Mouse (Mus musculus) c-Kit-negative CD71-positive TER-119-positive erythroid progenitor cells, embryonic 14.5 days (primary cell): ENCODE data around the gene Olfr115.

ENCODE experiments used
- DNase-seq: peaks from one replicate; pipeline ENCODE4 v3.0.0-alpha.2; 2013; ENCODE audit warnings: low read depth, low spot score

Olfr115 gene

GRCm38 (mm10) chr17:37627009-37627408 lies at the start of gene Olfr115, which contains the start of gene Olfr116:
Olfr115 (minus strand) TSS chr17:37627109.
Olfr116 (minus strand) TSS chr17:37627199.
- DNase-seq = no peak

GRCm38 (mm10) chr17:37666688-37667087 lies 39.8 kb upstream of the Olfr115 start, which contains the start of gene Olfr118:
Olfr118 (plus strand) TSS chr17:37666988.
- DNase-seq = no peak

GRCm38 (mm10) chr17:37663682-37664081 lies 36.8 kb upstream of the Olfr115 start, which contains the start of gene Olfr117:
Olfr117 (minus strand) TSS chr17:37663782.
- no peak for DNase-seq

DNA sequence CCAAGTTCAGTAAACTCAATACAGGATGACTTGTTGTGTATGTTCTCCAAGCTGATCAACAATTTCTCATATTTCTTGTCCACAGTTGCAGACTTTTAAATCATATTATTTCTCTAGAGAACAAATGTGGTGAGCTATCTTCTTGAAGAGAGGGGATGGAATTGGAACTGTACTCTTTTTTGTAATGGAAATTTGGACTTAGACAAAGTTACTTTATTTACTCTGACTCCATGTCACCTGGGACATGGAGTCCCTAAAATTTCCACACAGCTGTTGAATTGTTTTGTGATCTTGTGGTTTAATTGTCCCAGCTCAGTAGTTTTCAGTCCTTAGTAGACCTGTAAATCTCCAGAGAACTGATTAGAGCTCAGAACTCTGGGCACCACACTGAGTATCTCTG lies 34.3 kb downstream of the Olfr115 start, which contains the start of gene Olfr114:
Gene Olfr114 (minus strand): TSS at position 101 of the 400 bp plus-strand sequence.
- no peak for DNase-seq

GRCm38 (mm10) chr17:37577563-37577962 lies 49.3 kb downstream of the Olfr115 start, which contains the start of gene Olfr113:
Olfr113 (minus strand) TSS chr17:37577663.
- no peak for DNase-seq

- no peak for DNase-seq
Measured at GRCm38 (mm10) chr17:37569351-37569750, 57.6 kb downstream of the Olfr115 start, which contains the start of gene Olfr112. Olfr112 (minus strand) TSS chr17:37569451.
